Mouse (Mus musculus) megakaryocyte, embryonic 14.5 days (primary cell): ENCODE measurements around the gene Crispld2.

ENCODE experiments used
- FLI1 ChIP-seq: IDR thresholded peaks from 2 replicates; pipeline ENCODE4 v1.6.1; 2012; ENCODE audit warnings: low read length, inconsistent platforms, mixed read lengths
- GATA1 ChIP-seq: IDR thresholded peaks from 3 replicates; pipeline ENCODE4 v1.6.1; 2012; ENCODE audit warnings: mixed read lengths, low read length, inconsistent platforms, borderline replicate concordance

DNA sequence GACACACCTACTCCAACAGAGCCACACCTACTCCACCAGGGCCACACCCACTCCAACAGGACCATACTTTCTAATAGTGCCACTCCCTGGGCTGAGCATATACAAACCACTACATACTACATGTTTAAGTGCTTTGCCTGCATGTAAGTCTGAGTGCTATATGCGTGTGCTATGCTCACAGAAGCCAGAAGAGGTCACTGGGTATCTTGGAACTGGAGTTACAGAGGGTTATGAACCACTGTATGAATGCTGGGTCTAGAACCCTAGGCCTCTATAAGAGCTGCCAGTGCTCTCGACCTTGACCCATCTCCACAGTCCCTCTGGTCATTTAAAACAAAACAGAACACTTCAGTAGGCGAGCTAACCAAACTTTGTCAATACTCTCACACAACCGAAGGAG is 11.0 kb upstream of the Crispld2 start:
- TF ChIP-seq GATA1 (no peak), FLI1 (no peak)
